Mouse (Mus musculus): ENCODE data around the gene Mrpl23. TPM values are rescaled to one million over a fixed set of nuclear protein-coding genes. Genes with fewer than 3 reads are reported as not detected.

Gene Mrpl23
- 32.6 and 35.6 TPM in 2 replicates for polyA plus RNA-seq (2014; fragmentation: Nextera tagmentation; extraction: Ambion mirVana)

DNA sequence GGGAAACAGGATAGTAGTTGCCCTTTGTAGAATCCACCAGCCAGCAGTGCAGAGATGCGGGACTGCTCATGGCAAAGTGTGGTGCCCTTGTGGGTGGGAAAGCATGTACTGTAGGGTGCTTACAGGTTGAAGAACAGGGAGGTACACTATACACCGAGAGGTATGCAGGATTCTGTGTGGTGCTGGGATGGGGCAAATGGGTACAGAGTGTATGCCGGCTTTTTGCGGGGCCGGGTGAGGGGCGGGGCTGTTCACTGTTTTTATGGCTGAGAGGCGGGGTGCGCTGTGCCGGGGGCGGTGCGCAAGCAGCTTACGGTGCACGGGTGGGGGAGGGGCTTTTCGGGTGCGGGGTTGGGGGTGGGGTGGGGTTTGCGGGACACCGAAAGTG, at the start of gene Mrpl23:
Gene Mrpl23, plus strand, starts transcription at position 16 of the 388 bp plus-strand sequence.
- ATAC-seq (ENCODE audit: insufficient number of reproducible peaks, insufficient read depth, low FRiP score, low read depth): peak; percentile 56
- Histone ChIP-seq H3K9ac (replicated peaks; ENCODE audit: low read depth, low read length) (peak within 1 kb of the TSS; percentile 81), H3K9me3 (ENCODE audit: control insufficient read depth, low read depth, low read length) (no peaks in the 10 kb centered on the region), H3K4me3 (ENCODE audit: low read depth, low read length) (peak within 1 kb of the TSS; percentile 52), H3K36me3 (ENCODE audit: control insufficient read depth, insufficient read depth, low read length) (peaks cover 4% of the 10 kb centered on the region; the same call in 1 of the 2 replicates), H3K27me3 (ENCODE audit: control insufficient read depth, insufficient read depth, low read length) (no peaks in the 10 kb centered on the region), H3K4me2 (replicated peaks; ENCODE audit: low read depth, low read length) (peak within 1 kb of the TSS; percentile 89), H3K4me1 (ENCODE audit: control insufficient read depth, insufficient read depth, low read length) (peaks cover 48% of the 10 kb centered on the region), H3K27ac (ENCODE audit: low read length) (peak within 1 kb of the TSS; percentile 98)
- WGBS: 5% methylated on average over 17 of the region's 17 CpGs

DNA sequence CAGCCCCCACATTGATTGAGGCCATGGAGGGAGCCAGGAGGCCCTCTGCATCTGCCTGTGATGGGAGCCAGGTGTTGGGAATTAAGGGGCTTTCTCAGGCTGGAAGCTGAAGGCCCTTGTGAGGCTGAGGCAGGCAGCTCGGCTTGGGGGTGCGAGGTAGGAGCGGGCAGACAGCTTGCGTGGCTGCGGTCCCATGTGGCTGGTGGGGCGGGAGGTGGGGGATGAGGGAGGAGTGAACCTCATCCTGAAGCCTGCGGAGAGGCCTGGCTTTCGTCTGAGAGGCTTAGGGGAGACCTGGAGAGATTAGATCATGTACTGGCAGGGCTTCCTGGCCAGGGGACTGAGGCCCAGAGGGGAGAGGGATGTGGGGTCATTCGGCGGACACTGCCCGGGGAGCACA, 49.4 kb upstream of the Mrpl23 start:
- Histone ChIP-seq H3K9me3 (ENCODE audit: control insufficient read depth, low read depth, low read length) (no peaks in the 10 kb centered on the region), H3K36me3 (ENCODE audit: control insufficient read depth, insufficient read depth, low read length) (peaks cover 17% of the 10 kb centered on the region), H3K27me3 (ENCODE audit: control insufficient read depth, insufficient read depth, low read length) (no peaks in the 10 kb centered on the region), H3K4me3 (ENCODE audit: low read depth, low read length) (no peak overlapping the region), H3K27ac (ENCODE audit: low read length) (peak overlapping the region; percentile 97), H3K4me1 (ENCODE audit: control insufficient read depth, insufficient read depth, low read length) (peaks cover 69% of the 10 kb centered on the region), H3K9ac (replicated peaks; ENCODE audit: low read depth, low read length) (no peak overlapping the region; the same call in 1 of the 2 replicates), H3K4me2 (replicated peaks; ENCODE audit: low read depth, low read length) (0 out of 2 replicates have a peak overlapping the region, but pooled peaks have one; percentile 53)
- WGBS: 19% methylated on average over 11 of the region's 11 CpGs
- ATAC-seq (ENCODE audit: insufficient number of reproducible peaks, insufficient read depth, low FRiP score, low read depth): peak; percentile 70

DNA sequence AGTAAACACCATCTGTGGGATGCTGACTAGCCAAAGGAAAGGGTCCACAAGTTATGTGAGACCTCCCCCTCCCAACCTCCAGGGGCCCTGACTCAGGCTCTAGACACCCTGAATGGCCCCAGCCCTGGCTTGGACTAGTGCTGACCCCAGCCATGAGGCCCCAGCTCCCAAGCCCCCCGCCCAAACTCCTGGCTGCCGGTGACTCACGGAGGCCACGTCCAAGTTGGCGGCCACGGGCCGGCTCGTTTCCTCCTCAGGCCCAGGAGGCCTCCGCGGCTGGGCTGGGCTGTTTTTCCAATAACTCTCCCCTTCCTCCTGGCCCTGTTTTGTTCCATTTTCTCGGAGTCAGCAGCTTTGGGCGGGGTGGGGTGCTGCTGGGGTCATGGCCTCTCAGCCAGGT, 47.7 kb upstream of the Mrpl23 start:
- H3K27ac ChIP-seq (ENCODE audit: low read length): peak overlapping the region; percentile 97; the same call in 1 of the 2 replicates
- H3K27me3 ChIP-seq (ENCODE audit: control insufficient read depth, insufficient read depth, low read length): no peaks in the 10 kb centered on the region
- H3K4me2 ChIP-seq (replicated peaks; ENCODE audit: low read depth, low read length): no peak overlapping the region
- WGBS: 77% methylated on average over 12 of the region's 12 CpGs
- peaks cover 30% of the 10 kb centered on the region for H3K36me3 ChIP-seq (ENCODE audit: control insufficient read depth, insufficient read depth, low read length)
- no peak for ATAC-seq (ENCODE audit: insufficient number of reproducible peaks, insufficient read depth, low FRiP score, low read depth)
- H3K9ac ChIP-seq (replicated peaks; ENCODE audit: low read depth, low read length): no peak overlapping the region
- H3K9me3 ChIP-seq (ENCODE audit: control insufficient read depth, low read depth, low read length): no peaks in the 10 kb centered on the region
- no peak overlapping the region for H3K4me3 ChIP-seq (ENCODE audit: low read depth, low read length)
- H3K4me1 ChIP-seq (ENCODE audit: control insufficient read depth, insufficient read depth, low read length): peaks cover 65% of the 10 kb centered on the region

DNA sequence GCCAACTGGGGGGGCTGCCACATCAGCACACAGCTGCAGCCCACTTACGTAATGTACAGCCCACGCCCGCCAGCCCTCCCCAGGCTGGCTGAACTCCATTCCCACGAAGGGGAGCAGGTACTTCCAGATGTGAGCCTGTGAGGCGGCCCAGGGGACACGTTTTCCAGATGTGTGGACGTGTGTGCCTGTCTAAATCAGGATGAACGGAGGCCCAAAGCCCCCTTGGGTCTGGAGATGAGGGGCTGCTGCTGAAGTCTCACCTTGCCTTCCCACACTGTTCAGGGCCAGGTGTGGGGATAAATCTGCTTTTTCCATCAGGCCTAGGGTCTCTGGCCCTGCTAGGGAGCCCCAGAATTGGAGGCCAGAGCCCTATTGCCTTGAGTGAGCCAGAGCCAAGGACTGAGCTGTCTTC, 45.7 kb upstream of the Mrpl23 start:
- Histone ChIP-seq H3K36me3 (ENCODE audit: control insufficient read depth, insufficient read depth, low read length) (peaks cover 50% of the 10 kb centered on the region), H3K4me3 (ENCODE audit: low read depth, low read length) (no peak overlapping the region), H3K4me1 (ENCODE audit: control insufficient read depth, insufficient read depth, low read length) (peaks cover 48% of the 10 kb centered on the region), H3K27me3 (ENCODE audit: control insufficient read depth, insufficient read depth, low read length) (no peaks in the 10 kb centered on the region), H3K27ac (ENCODE audit: low read length) (peak overlapping the region; percentile 77), H3K4me2 (replicated peaks; ENCODE audit: low read depth, low read length) (no peak overlapping the region), H3K9ac (replicated peaks; ENCODE audit: low read depth, low read length) (peak overlapping the region; percentile 49), H3K9me3 (ENCODE audit: control insufficient read depth, low read depth, low read length) (no peaks in the 10 kb centered on the region)
- 52% methylated on average over 8 of the region's 8 CpGs for WGBS
- ATAC-seq (ENCODE audit: insufficient number of reproducible peaks, insufficient read depth, low FRiP score, low read depth): no peak

DNA sequence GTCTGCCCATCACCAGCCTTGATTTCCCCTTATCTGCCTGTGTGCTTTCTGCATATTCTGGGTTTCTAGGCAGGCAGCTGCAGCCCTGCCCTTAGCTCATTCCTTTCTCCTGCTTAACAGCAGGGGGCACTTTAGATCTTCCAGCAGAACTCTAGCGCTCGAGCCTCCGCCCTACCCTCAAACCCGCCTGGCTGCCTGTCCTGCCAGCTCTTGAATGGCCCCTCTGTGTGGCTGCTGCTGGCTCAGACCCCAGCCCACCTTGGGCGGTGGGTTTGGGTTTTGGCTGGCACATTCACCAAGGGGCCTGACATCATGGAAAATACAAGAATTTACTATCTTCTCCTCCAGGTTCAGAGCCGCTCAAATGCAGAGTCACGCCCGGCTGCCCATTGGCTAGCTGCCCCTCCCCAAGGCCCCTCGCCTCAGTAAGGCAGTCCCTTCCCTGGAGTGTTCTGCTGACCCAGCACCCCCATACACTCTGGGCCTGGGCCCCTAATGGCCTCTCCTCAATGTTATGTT, 45.1 kb upstream of the Mrpl23 start:
- peak overlapping the region; percentile 77 for H3K27ac ChIP-seq (ENCODE audit: low read length)
- H3K4me1 ChIP-seq (ENCODE audit: control insufficient read depth, insufficient read depth, low read length): peaks cover 46% of the 10 kb centered on the region
- no peak overlapping the region for H3K4me3 ChIP-seq (ENCODE audit: low read depth, low read length)
- 13% methylated on average over 9 of the region's 9 CpGs for WGBS
- H3K9ac ChIP-seq (replicated peaks; ENCODE audit: low read depth, low read length): peak overlapping the region; percentile 49
- H3K36me3 ChIP-seq (ENCODE audit: control insufficient read depth, insufficient read depth, low read length): peaks cover 56% of the 10 kb centered on the region
- peak overlapping the region; percentile 10; the same call in 1 of the 2 replicates for H3K4me2 ChIP-seq (replicated peaks; ENCODE audit: low read depth, low read length)
- ATAC-seq (ENCODE audit: insufficient number of reproducible peaks, insufficient read depth, low FRiP score, low read depth): 0 out of 2 replicates have a peak, but pooled peaks have one; percentile 19
- H3K27me3 ChIP-seq (ENCODE audit: control insufficient read depth, insufficient read depth, low read length): no peaks in the 10 kb centered on the region
- H3K9me3 ChIP-seq (ENCODE audit: control insufficient read depth, low read depth, low read length): no peaks in the 10 kb centered on the region

DNA sequence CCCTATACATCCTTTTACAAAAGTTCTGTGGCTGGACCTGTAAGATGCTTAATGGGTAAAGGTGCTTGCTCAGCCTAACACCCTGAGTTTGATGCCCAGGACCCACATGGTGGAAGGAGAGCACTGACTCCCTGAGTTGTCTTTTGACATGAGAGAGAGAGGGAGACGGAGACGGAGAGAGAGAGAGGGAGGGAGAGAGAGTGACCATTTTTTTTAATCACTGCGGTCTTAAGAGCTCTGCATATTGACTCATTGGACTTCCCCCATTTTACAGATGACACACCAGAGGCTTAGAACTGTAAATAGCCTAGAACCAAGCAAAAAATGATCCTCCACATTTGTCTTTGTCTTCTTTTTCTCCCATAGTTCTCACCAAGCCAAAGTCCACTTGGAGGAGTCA, 44.4 kb upstream of the Mrpl23 start:
- Histone ChIP-seq H3K4me2 (replicated peaks; ENCODE audit: low read depth, low read length) (no peak overlapping the region), H3K9me3 (ENCODE audit: control insufficient read depth, low read depth, low read length) (no peaks in the 10 kb centered on the region), H3K36me3 (ENCODE audit: control insufficient read depth, insufficient read depth, low read length) (peaks cover 57% of the 10 kb centered on the region), H3K4me1 (ENCODE audit: control insufficient read depth, insufficient read depth, low read length) (peaks cover 42% of the 10 kb centered on the region), H3K9ac (replicated peaks; ENCODE audit: low read depth, low read length) (no peak overlapping the region), H3K4me3 (ENCODE audit: low read depth, low read length) (no peak overlapping the region), H3K27me3 (ENCODE audit: control insufficient read depth, insufficient read depth, low read length) (no peaks in the 10 kb centered on the region), H3K27ac (ENCODE audit: low read length) (peak overlapping the region; percentile 77; the same call in 1 of the 2 replicates)
- 63% methylated on average over 3 of the region's 3 CpGs for WGBS
- ATAC-seq (ENCODE audit: insufficient number of reproducible peaks, insufficient read depth, low FRiP score, low read depth): no peak

DNA sequence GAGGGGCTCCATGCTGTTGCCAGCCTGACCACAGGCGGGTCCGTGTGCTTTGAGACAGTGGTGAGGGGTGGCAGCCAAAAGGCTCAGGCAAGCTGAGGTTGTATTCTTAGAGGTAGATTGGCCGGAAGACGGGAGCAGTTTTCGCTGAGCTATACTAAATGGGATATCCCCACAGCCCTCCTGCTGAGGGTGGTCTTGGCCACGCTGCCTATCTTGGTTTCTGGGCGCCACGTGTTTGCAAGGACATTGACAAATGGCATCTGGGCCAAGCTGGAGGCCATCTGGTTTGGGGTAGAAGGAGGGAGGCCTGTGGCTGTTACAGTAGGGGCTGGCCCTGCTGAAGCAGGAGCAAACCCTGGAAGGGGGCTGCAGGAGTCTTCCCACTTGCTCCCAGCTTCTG, 39.0 kb upstream of the Mrpl23 start:
- H3K4me1 ChIP-seq (ENCODE audit: control insufficient read depth, insufficient read depth, low read length): peaks cover 11% of the 10 kb centered on the region; the same call in 1 of the 2 replicates
- H3K36me3 ChIP-seq (ENCODE audit: control insufficient read depth, insufficient read depth, low read length): peaks cover 48% of the 10 kb centered on the region
- H3K27ac ChIP-seq (ENCODE audit: low read length): peak overlapping the region; percentile 82; the same call in 1 of the 2 replicates
- no peaks in the 10 kb centered on the region for H3K27me3 ChIP-seq (ENCODE audit: control insufficient read depth, insufficient read depth, low read length)
- no peak overlapping the region for H3K4me3 ChIP-seq (ENCODE audit: low read depth, low read length)
- H3K9ac ChIP-seq (replicated peaks; ENCODE audit: low read depth, low read length): no peak overlapping the region
- H3K4me2 ChIP-seq (replicated peaks; ENCODE audit: low read depth, low read length): no peak overlapping the region
- ATAC-seq (ENCODE audit: insufficient number of reproducible peaks, insufficient read depth, low FRiP score, low read depth): no peak
- WGBS: 33% methylated on average over 8 of the region's 8 CpGs
- no peaks in the 10 kb centered on the region for H3K9me3 ChIP-seq (ENCODE audit: control insufficient read depth, low read depth, low read length)

DNA sequence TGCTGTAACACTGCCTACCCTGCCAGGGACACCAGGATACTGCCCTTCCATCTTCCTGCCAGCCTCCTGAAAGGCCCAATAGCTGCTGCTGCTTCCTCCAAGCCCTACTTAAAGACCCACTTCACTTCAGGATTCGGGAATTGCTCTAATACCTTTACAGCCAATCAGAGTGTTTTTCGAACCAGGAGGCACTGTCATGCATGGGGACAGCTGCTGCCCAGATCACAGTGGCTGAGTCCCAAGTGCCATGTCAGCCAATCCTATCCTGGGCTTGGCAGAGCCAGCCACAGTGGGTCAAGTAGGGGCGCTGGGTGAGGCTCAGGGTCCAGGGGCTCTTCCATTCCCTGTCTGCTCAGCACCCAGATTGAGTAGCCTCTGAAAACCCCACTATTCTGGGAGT, 36.3 kb upstream of the Mrpl23 start:
- H3K36me3 ChIP-seq (ENCODE audit: control insufficient read depth, insufficient read depth, low read length): peaks cover 21% of the 10 kb centered on the region

DNA sequence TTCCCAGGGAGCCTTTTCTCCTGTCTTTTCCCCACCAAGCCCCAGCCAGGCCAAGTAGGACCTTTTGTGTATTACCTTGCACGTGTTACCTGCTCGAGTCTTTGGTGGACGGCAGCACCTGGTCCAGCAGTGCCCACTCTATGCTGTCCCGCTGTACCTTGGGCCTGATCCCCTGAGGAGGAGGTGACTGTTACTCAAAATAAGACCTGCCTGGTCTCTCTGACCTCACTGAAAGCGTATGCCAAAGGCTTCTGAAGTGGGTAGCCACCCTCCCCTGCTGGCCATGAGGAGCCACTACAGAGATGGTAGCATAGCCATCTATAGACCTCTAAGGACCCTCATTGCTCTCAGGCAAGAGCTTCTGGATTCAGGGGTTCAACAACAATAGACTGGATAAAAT, 35.7 kb upstream of the Mrpl23 start:
- H3K9ac ChIP-seq (replicated peaks; ENCODE audit: low read depth, low read length): no peak overlapping the region
- H3K4me3 ChIP-seq (ENCODE audit: low read depth, low read length): no peak overlapping the region
- ATAC-seq (ENCODE audit: insufficient number of reproducible peaks, insufficient read depth, low FRiP score, low read depth): no peak
- H3K36me3 ChIP-seq (ENCODE audit: control insufficient read depth, insufficient read depth, low read length): peaks cover 15% of the 10 kb centered on the region
- H3K4me1 ChIP-seq (ENCODE audit: control insufficient read depth, insufficient read depth, low read length): peaks cover 18% of the 10 kb centered on the region; the same call in 1 of the 2 replicates
- H3K27ac ChIP-seq (ENCODE audit: low read length): no peak overlapping the region
- H3K4me2 ChIP-seq (replicated peaks; ENCODE audit: low read depth, low read length): no peak overlapping the region
- no peaks in the 10 kb centered on the region for H3K9me3 ChIP-seq (ENCODE audit: control insufficient read depth, low read depth, low read length)
- 86% methylated on average over 5 of the region's 5 CpGs for WGBS
- no peaks in the 10 kb centered on the region for H3K27me3 ChIP-seq (ENCODE audit: control insufficient read depth, insufficient read depth, low read length)

More for the DNA sequence above, 36.3 kb upstream of the Mrpl23 start:
- H3K4me3 ChIP-seq (ENCODE audit: low read depth, low read length): no peak overlapping the region
- H3K4me1 ChIP-seq (ENCODE audit: control insufficient read depth, insufficient read depth, low read length): peaks cover 18% of the 10 kb centered on the region; the same call in 1 of the 2 replicates
- no peak overlapping the region for H3K4me2 ChIP-seq (replicated peaks; ENCODE audit: low read depth, low read length)
- no peaks in the 10 kb centered on the region for H3K27me3 ChIP-seq (ENCODE audit: control insufficient read depth, insufficient read depth, low read length)
- no peaks in the 10 kb centered on the region for H3K9me3 ChIP-seq (ENCODE audit: control insufficient read depth, low read depth, low read length)
- no peak overlapping the region for H3K9ac ChIP-seq (replicated peaks; ENCODE audit: low read depth, low read length)
- no peak overlapping the region for H3K27ac ChIP-seq (ENCODE audit: low read length)
- ATAC-seq (ENCODE audit: insufficient number of reproducible peaks, insufficient read depth, low FRiP score, low read depth): no peak
- 78% methylated on average over 3 of the region's 3 CpGs for WGBS
